Mouse (Mus musculus) liver, embryonic 14.5 days (tissue): ENCODE measurements at regions not wholly inside any gene's neighbourhood (a gene's known extent, or its start where the extent isn't known, plus 50 kb on each side); places are given as distances from the start of the nearest gene placed in this dataset.

Experiments used
- ATAC-seq: fragments of 200-750 bp; cut with Nextera tagmentation; 2 replicates; pipeline ENCODE4 v1.8.0; 2017; ENCODE audit warnings: moderate number of reproducible peaks, mild to moderate bottlenecking, moderate library complexity; ENCODE audit not compliant: insufficient read depth
- DNase-seq, 3 experiments: peaks; one replicate each; pipeline ENCODE4 v3.0.0-alpha.2; 2012 to 2013; ENCODE audit warnings: low read depth in 3 of 3, low spot score in 3 of 3
- H3K27ac ChIP-seq: fragments of 300-500 bp; sonication (generic); 2 replicates; pipeline ENCODE4 v1.5.1; 2014; ENCODE audit warnings: moderate library complexity, mild to moderate bottlenecking, control low read depth, inconsistent platforms
- H3K27me3 ChIP-seq: fragments of 300-500 bp; sonication (generic); 2 replicates; pipeline ENCODE4 v1.6.1; 2014; ENCODE audit warnings: mild to moderate bottlenecking, low read length, moderate library complexity; ENCODE audit not compliant: control insufficient read depth, insufficient read depth
- H3K36me3 ChIP-seq: fragments of 300-500 bp; sonication (generic); replicated peaks from 2 replicates; pipeline ENCODE4 v1.6.1; 2014; ENCODE audit warnings: low read depth; ENCODE audit not compliant: control insufficient read depth, insufficient read depth
- H3K4me1 ChIP-seq, 2 experiments: fragments of 200-500 bp in 1 of 2; fragments of 300-500 bp in 1 of 2; sonication (generic) in 1 of 2; replicated peaks; 2 replicates each; pipeline ENCODE4 v1.6.1; 2012 to 2014; ENCODE audit warnings: antibody characterized with exemption in 1 of 2, inconsistent platforms in 1 of 2, low read length in 1 of 2; ENCODE audit not compliant: control insufficient read depth in 2 of 2, insufficient read depth in 2 of 2
- H3K4me2 ChIP-seq: fragments of 300-500 bp; sonication (generic); 2 replicates; pipeline ENCODE4 v1.6.1; 2014; ENCODE audit warnings: low read depth, mild to moderate bottlenecking, control low read depth, moderate library complexity
- H3K4me3 ChIP-seq, 2 experiments: fragments of 200-500 bp in 1 of 2; fragments of 300-500 bp in 1 of 2; sonication (generic) in 1 of 2; 2 replicates each; pipeline ENCODE4 v1.5.1; 2012 to 2014; ENCODE audit warnings: low read depth in 2 of 2, low read length in 2 of 2, mild to moderate bottlenecking in 2 of 2, control low read depth in 1 of 2, inconsistent platforms in 1 of 2, moderate library complexity in 1 of 2; ENCODE audit not compliant: insufficient read depth in 1 of 2
- H3K9ac ChIP-seq: fragments of 300-500 bp; sonication (generic); replicated peaks from 2 replicates; pipeline ENCODE4 v1.6.1; 2014; ENCODE audit warnings: mild to moderate bottlenecking, control low read depth, moderate library complexity
- H3K9me3 ChIP-seq: fragments of 300-500 bp; sonication (generic); 2 replicates; pipeline ENCODE4 v1.6.1; 2016; ENCODE audit warnings: low read length, mixed read lengths; ENCODE audit not compliant: control insufficient read depth
- CTCF ChIP-seq: IDR thresholded peaks from 2 replicates; pipeline ENCODE4 v1.5.1; 2016; ENCODE audit warnings: antibody characterized with exemption, low read depth, control low read depth
- EP300 ChIP-seq: IDR thresholded peaks from 2 replicates; pipeline ENCODE4 v1.6.1; 2016; ENCODE audit warnings: antibody characterized with exemption, low read depth
- WGBS: fragments of 180-500 bp; shearing (Covaris S2); extraction: QIAGEN DNeasy Blood & Tissue Kit; methylation state at CpG from one replicate; pipeline ENCODE4 v1.1.7; 2014; ENCODE audit not compliant: insufficient replicate concordance; 5-methylcytosine and 5-hydroxymethylcytosine counted together

GRCm38 (mm10) chr1:73118661-73119060, 103.0 kb upstream of the Tnp1 start:
- Histone ChIP-seq H3K4me2 (no peak overlapping the region), H3K4me3 (no peak overlapping the region), H3K9ac (no peak overlapping the region), H3K4me1 (no peaks in the 10 kb centered on the region), H3K36me3 (no peaks in the 10 kb centered on the region), H3K27me3 (no peaks in the 10 kb centered on the region), H3K27ac (no peak overlapping the region), H3K9me3 (no peaks in the 10 kb centered on the region)
- DNase-seq (no peak), ATAC-seq (no peak)
- no peak for TF ChIP-seq CTCF
- no peak for TF ChIP-seq EP300
- WGBS: 62% methylated on average over 6 of the region's 6 CpGs

GRCm38 (mm10) chr1:73116526-73116925, 100.8 kb upstream of the Tnp1 start:
- Histone ChIP-seq H3K27me3 (no peaks in the 10 kb centered on the region), H3K27ac (no peak overlapping the region), H3K4me1 (no peaks in the 10 kb centered on the region), H3K4me3 (no peak overlapping the region), H3K4me2 (no peak overlapping the region), H3K9me3 (no peaks in the 10 kb centered on the region), H3K36me3 (no peaks in the 10 kb centered on the region), H3K9ac (no peak overlapping the region)
- ATAC-seq (no peak), DNase-seq (no peak)
- no peak for TF ChIP-seq CTCF
- no peak for TF ChIP-seq EP300
- WGBS: 24% methylated on average over 2 of the region's 2 CpGs

GRCm38 (mm10) chr1:73115854-73116253, 100.1 kb upstream of the Tnp1 start:
- no peak for DNase-seq
- Histone ChIP-seq H3K4me2 (no peak overlapping the region), H3K27me3 (no peaks in the 10 kb centered on the region), H3K4me3 (no peak overlapping the region), H3K4me1 (no peaks in the 10 kb centered on the region), H3K9ac (no peak overlapping the region), H3K36me3 (no peaks in the 10 kb centered on the region), H3K9me3 (no peaks in the 10 kb centered on the region), H3K27ac (no peak overlapping the region)
- WGBS: 69% methylated on average over 5 of the region's 5 CpGs
- ATAC-seq: no peak
- TF ChIP-seq CTCF (no peak), EP300 (no peak)

GRCm38 (mm10) chr1:73113137-73113536, 97.4 kb upstream of the Tnp1 start:
- no peak for ATAC-seq
- Histone ChIP-seq H3K36me3 (no peaks in the 10 kb centered on the region), H3K27ac (no peak overlapping the region), H3K27me3 (no peaks in the 10 kb centered on the region), H3K4me1 (no peaks in the 10 kb centered on the region), H3K9me3 (no peaks in the 10 kb centered on the region), H3K4me3 (no peak overlapping the region), H3K9ac (no peak overlapping the region), H3K4me2 (no peak overlapping the region)
- WGBS: 75% methylated on average over 6 of the region's 6 CpGs
- no peak for TF ChIP-seq EP300
- TF ChIP-seq CTCF: no peak
- no peak for DNase-seq

GRCm38 (mm10) chr1:73112711-73113110, 97.0 kb upstream of the Tnp1 start:
- DNase-seq (no peak), ATAC-seq (no peak)
- Histone ChIP-seq H3K9me3 (no peaks in the 10 kb centered on the region), H3K4me2 (no peak overlapping the region), H3K4me1 (no peaks in the 10 kb centered on the region), H3K9ac (no peak overlapping the region), H3K27me3 (no peaks in the 10 kb centered on the region), H3K36me3 (no peaks in the 10 kb centered on the region), H3K4me3 (no peak overlapping the region), H3K27ac (no peak overlapping the region)
- TF ChIP-seq EP300: no peak
- WGBS: 58% methylated on average over 3 of the region's 3 CpGs

- no peak overlapping the region for H3K4me3 ChIP-seq
- no peak overlapping the region for H3K27ac ChIP-seq
- no peaks in the 10 kb centered on the region for H3K4me1 ChIP-seq
- 63% methylated on average over 5 of the region's 5 CpGs for WGBS
- no peak overlapping the region for H3K4me2 ChIP-seq
- ATAC-seq (no peak), DNase-seq (no peak)
- no peak for TF ChIP-seq EP300
- TF ChIP-seq CTCF: no peak
- H3K27me3 ChIP-seq: no peaks in the 10 kb centered on the region
- H3K9me3 ChIP-seq: no peaks in the 10 kb centered on the region
- no peaks in the 10 kb centered on the region for H3K36me3 ChIP-seq
- no peak overlapping the region for H3K9ac ChIP-seq
Observed at GRCm38 (mm10) chr1:73111911-73112310, 96.2 kb upstream of the Tnp1 start.
